Mouse (Mus musculus): ENCODE data around the gene Pard3b. TPM values are rescaled to one million over a fixed set of nuclear protein-coding genes. Genes with fewer than 3 reads are reported as not detected.

Pard3b gene
- polyA plus RNA-seq, 1 experiment from 2014 or later = 17.0 TPM

DNA sequence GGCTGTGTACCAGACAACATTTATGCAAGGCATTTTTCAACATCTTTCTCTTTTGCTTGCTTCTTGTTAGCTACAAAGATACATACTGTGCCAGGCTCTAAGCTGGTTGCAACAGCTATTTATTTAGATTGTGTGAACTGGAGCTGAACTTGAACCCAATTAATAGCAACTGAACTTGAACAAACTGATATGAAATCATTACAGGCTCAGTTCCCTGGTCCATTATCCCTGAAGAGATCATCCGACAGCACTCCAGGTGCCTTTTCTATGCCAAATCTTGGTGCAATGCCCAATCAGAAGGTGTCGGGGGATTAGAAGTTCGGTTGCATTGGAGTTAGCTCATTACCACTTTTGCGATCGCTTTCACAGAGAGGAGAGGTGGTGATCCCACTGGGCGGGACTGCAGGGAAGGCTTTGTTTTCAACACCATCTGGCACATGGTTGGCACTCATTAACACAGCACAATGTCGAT lies 414.6 kb downstream of the Pard3b start:
- no peaks in the 10 kb centered on the region for H3K9me3 ChIP-seq
- ATAC-seq (ENCODE audit: low FRiP score, low read depth) = no peak
- H3K27ac ChIP-seq = no peak overlapping the region
- no peaks in the 10 kb centered on the region for H3K27me3 ChIP-seq
- no peaks in the 10 kb centered on the region for H3K36me3 ChIP-seq
- no peak overlapping the region for H3K4me2 ChIP-seq (replicated peaks)
- H3K4me3 ChIP-seq = no peak overlapping the region
- no peaks in the 10 kb centered on the region for H3K4me1 ChIP-seq
- 51% methylated on average over 7 of the region's 7 CpGs for WGBS
- H3K9ac ChIP-seq = no peak overlapping the region

DNA sequence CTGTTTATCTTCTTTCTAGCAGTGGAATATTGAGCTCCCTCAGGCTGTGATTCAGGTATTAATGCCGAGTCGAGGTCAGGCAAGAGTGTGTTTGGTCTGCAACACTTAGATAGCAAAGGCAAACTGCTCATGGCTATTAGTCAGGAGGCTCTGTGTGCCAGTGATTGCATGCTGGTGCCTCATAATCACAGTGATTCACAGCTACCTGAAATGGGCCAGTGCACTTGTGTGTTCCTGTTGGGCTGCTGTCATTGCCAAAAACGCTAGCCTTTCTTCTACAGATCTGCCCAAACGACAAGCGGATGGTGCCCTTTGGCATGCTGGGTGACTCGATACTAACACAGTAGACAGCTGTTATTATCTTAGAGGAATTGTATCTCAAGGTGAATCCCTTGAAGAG lies 416.7 kb downstream of the Pard3b start:
- Histone ChIP-seq H3K4me3 (no peak overlapping the region), H3K9ac (no peak overlapping the region), H3K4me1 (no peaks in the 10 kb centered on the region), H3K4me2 (replicated peaks) (no peak overlapping the region), H3K27ac (no peak overlapping the region), H3K27me3 (no peaks in the 10 kb centered on the region), H3K36me3 (no peaks in the 10 kb centered on the region), H3K9me3 (no peaks in the 10 kb centered on the region)
- 90% methylated on average over 6 of the region's 6 CpGs for WGBS
- no peak for ATAC-seq (ENCODE audit: low FRiP score, low read depth)

DNA sequence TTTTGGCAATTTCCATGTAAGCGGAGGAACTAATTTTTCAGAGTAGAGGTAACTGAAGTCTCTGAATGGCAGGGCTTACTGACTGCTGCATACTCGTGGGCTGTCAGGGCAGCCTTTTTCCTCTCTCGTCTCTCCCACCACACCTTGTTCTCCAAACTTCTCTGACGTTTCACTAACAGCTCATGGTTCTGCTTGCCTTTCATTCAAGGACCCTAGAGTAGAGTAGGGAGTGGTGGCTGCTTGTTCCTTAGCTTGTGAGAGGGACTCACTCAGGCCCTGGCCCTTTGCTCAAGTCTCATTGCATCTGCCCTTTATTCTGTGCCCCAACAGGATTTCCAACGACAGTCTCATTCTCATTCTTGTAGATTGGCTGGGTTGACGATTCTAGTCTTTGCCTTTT lies 432.0 kb downstream of the Pard3b start:
- H3K36me3 ChIP-seq = peaks cover 9% of the 10 kb centered on the region; the same call in 1 of the 2 replicates
- no peaks in the 10 kb centered on the region for H3K27me3 ChIP-seq
- no peak overlapping the region for H3K27ac ChIP-seq
- H3K9ac ChIP-seq = no peak overlapping the region
- no peak overlapping the region for H3K4me2 ChIP-seq (replicated peaks)
- H3K4me1 ChIP-seq = no peaks in the 10 kb centered on the region
- ATAC-seq (ENCODE audit: low FRiP score, low read depth) = no peak
- H3K9me3 ChIP-seq = peaks cover 12% of the 10 kb centered on the region; the same call in 1 of the 2 replicates
- WGBS = 82% methylated on average over 6 of the region's 6 CpGs
- H3K4me3 ChIP-seq = no peak overlapping the region

DNA sequence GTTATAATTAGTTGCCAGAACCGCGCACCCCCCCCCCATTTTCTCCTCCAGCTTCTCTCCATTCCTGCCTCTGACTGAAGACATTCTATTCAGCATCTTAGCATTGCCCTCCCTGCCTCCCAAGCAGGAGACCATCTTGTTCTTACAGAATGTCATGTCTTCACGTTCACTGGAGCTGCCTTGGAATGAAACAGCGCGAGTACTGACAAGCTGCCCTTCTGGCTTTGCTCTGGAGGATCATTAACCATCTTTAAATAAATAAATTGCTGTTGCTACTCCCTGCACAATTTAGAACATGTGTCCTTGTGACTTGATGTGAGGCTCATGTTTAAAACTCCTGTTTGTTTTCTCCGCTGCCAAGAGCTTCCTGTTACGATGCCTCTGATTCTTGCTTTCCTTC lies 432.5 kb downstream of the Pard3b start:
- H3K4me2 ChIP-seq (replicated peaks) = no peak overlapping the region
- ATAC-seq (ENCODE audit: low FRiP score, low read depth) = no peak
- H3K27me3 ChIP-seq = no peaks in the 10 kb centered on the region
- peaks cover 12% of the 10 kb centered on the region; the same call in 1 of the 2 replicates for H3K9me3 ChIP-seq
- H3K4me3 ChIP-seq = no peak overlapping the region
- no peak overlapping the region for H3K9ac ChIP-seq
- H3K4me1 ChIP-seq = no peaks in the 10 kb centered on the region
- WGBS = 63% methylated on average over 7 of the region's 7 CpGs
- H3K27ac ChIP-seq = no peak overlapping the region
- H3K36me3 ChIP-seq = peaks cover 9% of the 10 kb centered on the region; the same call in 1 of the 2 replicates

DNA sequence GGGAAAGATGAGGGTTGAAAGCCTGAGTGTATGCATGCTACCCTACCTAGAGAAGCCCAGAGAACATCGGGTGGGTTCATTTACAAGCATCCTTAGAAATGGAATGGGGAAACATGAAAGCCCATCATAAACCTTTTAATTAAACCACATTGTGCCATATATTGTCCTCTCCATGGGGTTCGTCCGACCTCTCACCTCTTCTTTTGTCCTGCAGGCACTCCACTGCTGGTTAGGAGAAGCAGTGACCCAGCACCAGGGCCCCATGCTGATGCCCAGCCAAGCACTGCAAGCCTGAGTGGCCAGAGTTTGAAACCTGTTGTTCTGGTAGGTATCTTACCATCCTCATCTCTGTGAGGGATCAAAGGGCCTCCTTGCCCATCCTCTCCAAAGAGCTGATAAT lies 437.5 kb downstream of the Pard3b start:
- ATAC-seq (ENCODE audit: low FRiP score, low read depth) = no peak
- Histone ChIP-seq H3K9ac (no peak overlapping the region), H3K4me1 (no peaks in the 10 kb centered on the region), H3K36me3 (no peaks in the 10 kb centered on the region), H3K9me3 (no peaks in the 10 kb centered on the region), H3K4me2 (replicated peaks) (no peak overlapping the region), H3K27me3 (no peaks in the 10 kb centered on the region), H3K27ac (no peak overlapping the region), H3K4me3 (no peak overlapping the region)
- WGBS = 56% methylated on average over 3 of the region's 3 CpGs

DNA sequence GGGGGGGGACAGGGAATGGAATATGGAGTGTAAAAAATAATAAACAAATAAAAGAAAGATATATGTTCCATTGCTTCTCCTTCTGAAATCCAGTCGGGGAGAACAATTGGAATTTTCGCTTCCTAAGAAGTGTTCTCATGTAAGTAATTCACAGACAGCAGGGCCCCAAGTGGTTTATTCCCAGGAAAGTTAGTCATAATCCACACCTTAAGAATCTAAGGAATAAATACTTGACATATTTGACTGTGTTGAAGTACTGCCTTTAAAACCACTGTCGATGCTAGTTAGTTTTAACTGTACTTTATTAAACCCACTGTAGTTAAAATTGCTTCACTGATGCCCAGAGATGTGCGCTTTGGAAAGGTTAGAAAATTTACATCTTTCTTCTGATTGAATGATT lies 442.5 kb downstream of the Pard3b start:
- H3K27me3 ChIP-seq = no peaks in the 10 kb centered on the region
- H3K4me2 ChIP-seq (replicated peaks) = no peak overlapping the region
- no peak overlapping the region for H3K9ac ChIP-seq
- H3K36me3 ChIP-seq = no peaks in the 10 kb centered on the region
- ATAC-seq (ENCODE audit: low FRiP score, low read depth) = no peak
- no peaks in the 10 kb centered on the region for H3K9me3 ChIP-seq
- 69% methylated on average over 4 of the region's 4 CpGs for WGBS
- H3K27ac ChIP-seq = no peak overlapping the region
- H3K4me3 ChIP-seq = no peak overlapping the region
- H3K4me1 ChIP-seq = peaks cover 4% of the 10 kb centered on the region

DNA sequence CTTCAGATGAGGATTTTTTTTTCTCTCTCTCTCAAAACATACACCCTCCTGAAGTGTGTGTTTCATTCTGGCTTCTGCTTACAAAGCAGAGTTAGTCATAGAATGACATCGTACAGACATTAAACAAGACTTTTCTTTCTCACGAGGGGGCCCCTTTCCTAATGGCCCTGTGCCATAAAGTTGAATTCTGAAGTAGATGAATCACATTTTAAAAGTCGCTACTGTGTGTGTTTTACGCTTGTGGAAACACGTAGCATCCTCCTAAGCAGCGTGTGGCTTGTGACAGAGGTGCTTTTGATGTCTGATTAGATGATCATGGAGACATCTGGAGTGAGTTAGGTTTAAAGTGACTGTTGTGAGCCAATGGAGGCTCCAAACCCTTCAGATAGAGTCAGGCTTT lies 447.4 kb downstream of the Pard3b start:
- H3K27ac ChIP-seq = no peak overlapping the region
- no peak overlapping the region for H3K4me3 ChIP-seq
- no peaks in the 10 kb centered on the region for H3K27me3 ChIP-seq
- no peak overlapping the region for H3K9ac ChIP-seq
- H3K4me2 ChIP-seq (replicated peaks) = 0 out of 2 replicates have a peak overlapping the region, but pooled peaks have one; percentile 22
- peaks cover 5% of the 10 kb centered on the region for H3K4me1 ChIP-seq
- no peaks in the 10 kb centered on the region for H3K9me3 ChIP-seq
- no peak for ATAC-seq (ENCODE audit: low FRiP score, low read depth)
- 8% methylated on average over 6 of the region's 6 CpGs for WGBS
- no peaks in the 10 kb centered on the region for H3K36me3 ChIP-seq

DNA sequence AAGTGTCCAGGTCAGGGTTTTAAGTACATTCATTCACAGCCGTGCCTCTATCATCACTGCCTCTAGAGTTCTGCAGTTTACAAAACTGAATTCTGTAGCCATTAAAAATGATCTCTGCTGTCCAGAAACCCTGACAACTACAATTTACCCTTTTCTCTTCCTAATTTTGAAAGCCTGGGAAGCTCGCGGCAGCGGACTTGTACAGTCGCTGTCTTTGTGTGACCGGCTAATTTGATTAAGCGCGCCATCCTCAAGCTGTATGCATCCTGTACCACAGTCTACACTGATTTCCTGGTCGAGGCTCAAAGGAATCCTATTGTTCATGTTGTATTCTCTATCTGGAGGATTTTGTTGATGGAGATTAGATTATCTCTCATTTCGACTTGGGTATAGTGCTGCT lies 448.8 kb downstream of the Pard3b start:
- Histone ChIP-seq H3K9me3 (no peaks in the 10 kb centered on the region), H3K9ac (no peak overlapping the region), H3K4me2 (replicated peaks) (no peak overlapping the region), H3K4me1 (peaks cover 5% of the 10 kb centered on the region), H3K27ac (no peak overlapping the region), H3K4me3 (no peak overlapping the region), H3K36me3 (no peaks in the 10 kb centered on the region), H3K27me3 (no peaks in the 10 kb centered on the region)
- whole genome bisulfite sequencing = 84% methylated on average over 10 of the region's 10 CpGs
- no peak for ATAC-seq (ENCODE audit: low FRiP score, low read depth)

DNA sequence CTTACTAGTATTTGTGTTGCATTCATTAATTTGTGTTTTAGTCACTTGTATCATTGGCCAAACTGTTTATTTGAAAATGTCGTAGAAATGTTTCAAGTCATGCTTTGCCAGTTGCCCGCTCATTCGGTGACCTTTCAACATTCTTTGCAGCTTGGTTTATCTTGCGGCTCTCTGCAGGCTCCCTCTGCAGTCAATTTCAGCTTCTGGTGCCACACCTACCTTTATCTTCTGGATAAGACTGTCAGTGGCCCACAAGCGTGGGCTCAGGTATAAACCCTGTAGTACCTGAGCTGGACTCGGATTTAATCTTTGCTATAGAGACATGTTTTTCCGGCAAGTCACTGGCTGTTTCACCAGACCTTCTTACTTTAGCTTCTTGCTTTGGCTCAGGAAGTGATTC lies 456.3 kb downstream of the Pard3b start:
- H3K36me3 ChIP-seq = no peaks in the 10 kb centered on the region
- no peak overlapping the region for H3K4me3 ChIP-seq
- no peaks in the 10 kb centered on the region for H3K4me1 ChIP-seq
- no peak overlapping the region for H3K4me2 ChIP-seq (replicated peaks)
- no peak overlapping the region for H3K9ac ChIP-seq
- no peak for ATAC-seq (ENCODE audit: low FRiP score, low read depth)
- 91% methylated on average over 7 of the region's 7 CpGs for WGBS
- no peaks in the 10 kb centered on the region for H3K9me3 ChIP-seq
- no peaks in the 10 kb centered on the region for H3K27me3 ChIP-seq
- no peak overlapping the region for H3K27ac ChIP-seq

DNA sequence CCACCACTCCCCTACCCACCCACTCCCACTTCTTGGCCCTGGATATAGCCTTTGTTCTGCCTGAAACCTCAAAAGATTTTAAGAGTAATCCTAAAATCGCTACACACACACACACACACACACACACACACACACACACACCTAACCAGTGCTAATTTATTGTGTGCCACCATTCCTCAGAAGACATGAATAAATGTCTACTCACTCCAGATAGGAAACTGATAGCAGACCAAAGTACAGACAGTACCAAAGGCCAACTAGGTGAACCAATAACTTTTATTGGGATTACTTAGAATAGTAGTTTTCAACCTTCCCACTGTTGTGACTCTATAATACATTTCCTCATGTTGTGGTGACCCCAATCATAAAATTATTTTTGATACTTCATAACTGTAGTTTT lies 483.8 kb downstream of the Pard3b start:
- Histone ChIP-seq H3K9ac (no peak overlapping the region), H3K36me3 (no peaks in the 10 kb centered on the region), H3K4me3 (no peak overlapping the region), H3K4me1 (no peaks in the 10 kb centered on the region), H3K4me2 (replicated peaks) (no peak overlapping the region), H3K27me3 (no peaks in the 10 kb centered on the region), H3K9me3 (no peaks in the 10 kb centered on the region), H3K27ac (no peak overlapping the region)
- no peak for ATAC-seq (ENCODE audit: low FRiP score, low read depth)
- 89% methylated on average over 1 of the region's 1 CpGs for WGBS

DNA sequence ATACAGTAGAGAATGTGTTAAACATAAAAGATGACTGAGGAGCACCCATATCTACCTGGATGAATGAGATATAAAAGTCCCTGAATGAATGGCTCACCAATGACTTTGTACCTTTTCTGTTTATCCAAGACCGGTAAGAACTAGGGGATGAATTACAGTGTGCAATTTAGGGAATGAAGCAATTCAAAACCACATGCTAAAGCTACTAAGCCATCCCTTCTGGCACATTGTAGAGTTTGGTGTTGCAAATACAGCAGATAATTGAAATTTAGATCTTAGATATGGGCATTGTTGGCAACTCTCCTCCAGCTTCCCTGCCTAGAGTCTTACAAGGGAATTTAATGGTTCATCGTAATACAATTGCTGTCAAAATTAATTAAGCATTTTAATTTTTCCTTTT lies 490.6 kb downstream of the Pard3b start:
- Histone ChIP-seq H3K9ac (no peak overlapping the region), H3K9me3 (no peaks in the 10 kb centered on the region), H3K27me3 (no peaks in the 10 kb centered on the region), H3K27ac (no peak overlapping the region), H3K36me3 (no peaks in the 10 kb centered on the region), H3K4me2 (replicated peaks) (no peak overlapping the region), H3K4me3 (no peak overlapping the region), H3K4me1 (peaks cover 3% of the 10 kb centered on the region; the same call in 1 of the 2 replicates)
- ATAC-seq (ENCODE audit: low FRiP score, low read depth) = no peak
- WGBS = 86% methylated on average over 2 of the region's 2 CpGs

DNA sequence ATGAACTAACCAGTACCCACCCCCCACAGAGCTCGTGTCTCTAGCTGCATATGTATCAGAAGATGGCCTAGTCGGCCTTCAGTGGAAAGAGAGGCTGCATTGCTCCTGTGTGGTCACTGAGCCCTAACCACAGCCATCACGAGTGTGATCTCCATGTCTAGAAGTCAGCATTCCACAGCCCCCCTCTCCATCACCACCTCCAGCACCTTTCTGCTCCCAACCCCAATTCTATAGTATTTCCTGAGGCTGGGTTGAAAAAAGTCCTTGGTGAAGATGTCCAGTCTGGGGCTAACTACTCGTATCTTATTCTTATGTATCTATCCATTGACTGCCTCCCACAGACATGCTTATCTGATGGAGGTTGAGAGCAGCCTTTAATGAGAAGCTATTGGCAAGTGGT lies 509.5 kb downstream of the Pard3b start:
- Histone ChIP-seq H3K9me3 (no peaks in the 10 kb centered on the region), H3K36me3 (no peaks in the 10 kb centered on the region), H3K4me2 (replicated peaks) (no peak overlapping the region), H3K27ac (no peak overlapping the region), H3K4me3 (no peak overlapping the region), H3K27me3 (no peaks in the 10 kb centered on the region), H3K4me1 (peaks cover 4% of the 10 kb centered on the region; the same call in 1 of the 2 replicates), H3K9ac (no peak overlapping the region)
- 86% methylated on average over 4 of the region's 4 CpGs for WGBS
- ATAC-seq (ENCODE audit: low FRiP score, low read depth) = no peak

DNA sequence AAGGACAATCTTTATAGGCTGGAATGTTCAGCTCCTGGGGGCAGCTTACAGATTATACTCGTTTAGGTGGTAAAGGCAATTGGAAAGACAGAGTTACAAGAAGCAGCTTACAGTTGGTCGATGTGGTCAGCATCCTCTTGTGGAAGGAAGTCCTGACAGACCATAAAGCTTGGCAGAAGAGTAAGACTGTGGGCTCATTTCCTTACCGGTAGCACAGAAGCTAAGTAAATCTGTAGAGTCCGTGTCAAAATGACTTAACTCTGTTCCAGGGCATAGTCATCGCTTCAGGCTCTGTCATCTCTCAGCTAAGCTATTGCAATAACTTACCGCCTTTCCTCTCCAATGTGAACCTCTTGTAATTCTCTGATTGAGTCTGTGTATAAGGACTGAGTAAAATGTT lies 510.2 kb downstream of the Pard3b start:
- H3K9me3 ChIP-seq = no peaks in the 10 kb centered on the region
- no peak overlapping the region for H3K9ac ChIP-seq
- 78% methylated on average over 6 of the region's 6 CpGs for WGBS
- no peaks in the 10 kb centered on the region for H3K27me3 ChIP-seq
- H3K4me3 ChIP-seq = no peak overlapping the region
- no peak for ATAC-seq (ENCODE audit: low FRiP score, low read depth)
- no peaks in the 10 kb centered on the region for H3K36me3 ChIP-seq
- H3K4me2 ChIP-seq (replicated peaks) = no peak overlapping the region
- peaks cover 4% of the 10 kb centered on the region; the same call in 1 of the 2 replicates for H3K4me1 ChIP-seq
- no peak overlapping the region for H3K27ac ChIP-seq

Data from limb, embryonic 13.5 days (tissue).